Mouse (Mus musculus): Measurements from ENCODE around the gene Podxl2.

Gene Podxl2

GRCm38 (mm10) chr6:88843781-88844725, 30.8 kb downstream of the Podxl2 start:
- no peak for DNase-seq

GRCm38 (mm10) chr6:88843241-88843640, 31.6 kb downstream of the Podxl2 start:
- no peak for DNase-seq

- DNase-seq = no peak
These were observed 32.1 kb downstream of the Podxl2 start for GRCm38 (mm10) chr6:88842731-88843151.

GRCm38 (mm10) chr6:88841781-88842689, 32.8 kb downstream of the Podxl2 start, which contains the start of gene Abtb1:
Gene Abtb1 (minus strand): TSS chr6:88841984.
- peak; percentile 100 for DNase-seq

GRCm38 (mm10) chr6:88841514-88841780, 33.4 kb downstream of the Podxl2 start:
- no peak for DNase-seq

- no peak for DNase-seq
These were observed 33.9 kb downstream of the Podxl2 start for GRCm38 (mm10) chr6:88840791-88841513.

- no peak for DNase-seq
These were observed 34.6 kb downstream of the Podxl2 start for GRCm38 (mm10) chr6:88840211-88840610.

- no peak for DNase-seq
These were observed 35.5 kb downstream of the Podxl2 start for GRCm38 (mm10) chr6:88839135-88839970.

GRCm38 (mm10) chr6:88838613-88839012, 36.2 kb downstream of the Podxl2 start:
- DNase-seq = no peak

GRCm38 (mm10) chr6:88837999-88838398, 36.8 kb downstream of the Podxl2 start:
- DNase-seq = no peak

- DNase-seq = peak; percentile 25 to 39
These were observed 38.5 kb downstream of the Podxl2 start for GRCm38 (mm10) chr6:88836178-88836819.

GRCm38 (mm10) chr6:88835047-88835446, 39.8 kb downstream of the Podxl2 start:
- no peak for DNase-seq

- no peak for DNase-seq
These were observed 41.3 kb downstream of the Podxl2 start for GRCm38 (mm10) chr6:88833340-88834140.

GRCm38 (mm10) chr6:88832663-88833062, 42.2 kb downstream of the Podxl2 start:
- DNase-seq = no peak

GRCm38 (mm10) chr6:88831456-88831855, 43.4 kb downstream of the Podxl2 start:
- peak; percentile 43 to 44 for DNase-seq

GRCm38 (mm10) chr6:88830112-88830702, 44.6 kb downstream of the Podxl2 start:
- no peak for DNase-seq

GRCm38 (mm10) chr6:88829579-88829978, 45.3 kb downstream of the Podxl2 start:
- DNase-seq = no peak

- no peak for DNase-seq
These were observed 46.4 kb downstream of the Podxl2 start for GRCm38 (mm10) chr6:88828206-88829009.
